Mouse (Mus musculus) G1E-ER4 (cell line): ENCODE measurements around the gene Adck2. TPM values are rescaled to one million over a fixed set of nuclear protein-coding genes. Genes with fewer than 3 reads are reported as not detected.

Source experiments
- GATA1 ChIP-seq: IDR thresholded peaks from one replicate; pipeline ENCODE4 v1.8.0; 2012; ENCODE audit warnings: low read length, inconsistent platforms
- polyA plus RNA-seq: library from polyadenylated mRNA; stranded (reverse); fragments of >175 nt; gene quantifications from 2 replicates; pipeline ENCODE4 v1.2.3, GENCODE M21; 2012

The Adck2 gene
- polyA plus RNA-seq, 1 experiment = 12.2 TPM

DNA sequence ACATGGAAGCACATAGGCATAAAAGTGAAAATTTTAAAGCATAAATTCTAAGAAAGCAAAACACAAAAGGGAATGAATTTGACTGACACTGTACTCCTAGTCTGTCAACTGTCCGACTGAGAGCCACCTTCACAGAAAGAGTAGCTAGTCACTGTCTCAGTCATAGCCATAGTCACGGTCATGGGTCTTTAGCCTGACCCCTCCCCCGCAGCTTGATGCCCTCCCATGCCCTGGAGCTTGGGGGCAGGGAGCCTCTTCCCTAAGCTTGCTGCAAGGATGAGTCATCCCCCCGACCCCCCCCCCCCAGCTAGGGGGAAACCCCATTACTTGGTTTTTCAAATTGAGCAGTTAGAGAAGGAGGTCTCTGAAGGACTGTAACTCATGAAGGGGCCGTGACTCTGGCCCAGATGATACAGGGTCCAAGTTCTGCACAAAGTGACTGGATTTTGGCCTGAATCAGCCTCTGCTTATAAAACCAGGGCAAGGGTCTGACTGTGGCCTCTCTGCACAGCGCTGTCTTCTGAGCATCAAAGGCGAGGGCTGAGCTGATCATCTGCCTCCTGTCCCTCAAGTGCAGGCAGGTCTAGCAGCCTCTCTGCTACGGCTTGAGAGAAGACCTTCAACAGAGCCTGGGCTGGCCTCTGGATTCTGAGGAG is 21.6 kb upstream of the Adck2 start:
- TF ChIP-seq GATA1 = no peak

DNA sequence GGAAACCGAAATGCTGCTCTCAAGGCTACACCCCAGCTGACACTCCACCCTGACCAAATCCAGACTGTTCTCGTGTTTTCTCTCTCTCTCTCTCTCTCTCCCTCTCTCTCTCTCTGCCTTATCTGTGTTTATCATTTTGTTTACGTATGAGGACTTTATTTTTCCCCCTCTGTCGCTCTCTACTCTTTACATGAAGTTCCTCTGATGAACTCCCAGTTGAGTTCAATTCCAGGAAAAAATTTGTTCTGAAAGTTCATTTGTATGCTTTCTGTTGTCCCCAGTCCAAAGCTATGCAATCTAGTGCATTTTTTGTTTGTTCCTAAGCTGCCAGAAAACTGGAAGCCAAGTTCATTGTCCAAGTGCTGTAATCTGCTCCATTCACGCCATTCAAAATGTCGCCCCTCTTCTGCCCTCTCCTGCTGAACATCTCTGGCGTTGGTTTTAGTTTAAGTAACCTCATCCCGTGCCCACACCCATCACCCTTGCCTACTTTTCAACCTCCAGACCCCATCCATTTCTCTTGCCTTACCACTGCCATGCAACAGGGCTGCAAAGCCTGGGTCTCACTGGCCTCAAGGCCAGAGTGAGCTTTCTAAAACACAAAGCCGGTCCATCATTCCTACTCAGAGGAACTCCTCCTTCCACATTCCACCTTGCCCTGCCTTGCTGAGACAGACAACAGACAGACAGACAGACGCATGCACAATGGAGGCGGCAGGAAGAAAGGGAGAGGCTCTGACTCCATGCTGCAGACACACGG is 18.6 kb upstream of the Adck2 start:
- TF ChIP-seq GATA1 = no peak

DNA sequence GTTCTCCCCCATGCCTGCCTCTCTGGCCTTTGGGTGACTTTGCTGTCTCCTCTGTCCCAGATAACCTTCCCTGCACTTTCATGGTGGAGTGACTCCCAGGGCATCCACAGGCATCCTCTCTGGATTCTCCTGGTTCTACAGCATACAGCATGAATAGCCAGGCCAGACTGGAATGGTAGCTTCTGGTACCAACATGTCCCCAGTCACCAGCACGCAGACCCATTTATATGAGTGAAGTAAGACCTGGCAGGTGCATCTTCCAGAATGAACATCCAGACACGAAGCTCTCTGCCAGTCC is 18.1 kb upstream of the Adck2 start:
- no peak for TF ChIP-seq GATA1

DNA sequence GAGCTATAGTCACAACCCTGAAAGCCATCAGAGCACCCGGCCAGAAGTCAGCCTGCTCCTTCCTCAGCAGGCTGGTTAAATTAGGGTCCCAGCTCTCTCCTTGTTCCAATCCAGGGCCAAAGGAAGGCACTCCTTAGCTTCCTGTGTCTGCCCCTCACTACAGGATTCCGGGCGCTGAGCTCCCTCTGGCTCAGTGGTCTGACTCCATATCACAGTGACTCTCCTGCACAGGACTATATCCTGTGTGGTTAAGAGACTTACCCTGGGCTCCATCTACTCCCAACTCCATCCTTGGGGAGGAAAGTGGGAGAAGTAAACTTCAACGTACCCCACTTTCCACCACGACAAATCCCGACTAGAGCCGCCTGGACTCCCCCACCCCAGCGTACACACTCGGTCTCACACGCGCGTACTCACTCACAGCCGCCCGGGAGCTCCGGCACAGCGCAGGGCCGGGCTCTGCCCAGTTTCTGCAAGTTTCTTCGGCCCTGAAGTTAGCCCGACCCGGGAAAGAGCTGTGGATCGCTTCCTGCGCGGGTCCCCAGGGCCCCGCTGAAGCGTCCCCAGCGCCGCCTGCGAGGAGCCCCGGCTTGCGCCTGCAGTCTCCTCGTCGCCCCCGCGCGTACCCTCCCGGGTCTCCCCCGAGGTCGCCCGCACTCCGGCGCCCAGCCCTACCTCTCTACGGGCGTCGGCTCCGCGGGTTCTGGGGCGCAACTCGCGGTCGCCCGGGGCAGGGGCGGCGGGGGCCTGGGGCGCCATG is 16.6 kb upstream of the Adck2 start:
- TF ChIP-seq GATA1 = no peak

DNA sequence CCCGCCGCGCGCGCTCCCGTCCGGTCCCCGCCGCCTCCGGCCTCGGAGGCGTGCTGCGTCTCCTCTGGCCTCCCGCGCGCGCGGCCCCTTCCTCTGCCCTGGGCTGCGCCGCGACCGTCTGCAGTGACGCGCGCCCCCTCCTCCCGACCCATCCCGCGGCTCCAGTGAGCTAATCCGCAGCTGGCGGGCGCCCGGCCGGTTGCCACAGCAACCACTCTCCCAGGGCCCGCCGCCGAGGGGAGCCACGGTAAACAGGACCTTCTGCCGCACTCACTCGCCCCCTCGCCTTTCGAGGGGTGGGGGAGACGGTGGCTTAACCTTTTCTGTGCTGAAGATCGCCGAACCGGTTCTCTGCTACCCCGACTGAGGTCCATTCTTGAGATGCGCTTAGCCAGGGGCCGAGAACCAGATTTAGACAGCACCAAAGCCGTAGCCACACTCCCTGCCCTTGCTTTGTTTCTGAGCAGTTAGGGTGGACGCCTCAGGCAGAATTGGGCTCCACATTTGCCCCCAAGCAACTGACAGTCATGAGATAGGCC is 15.9 kb upstream of the Adck2 start, which contains the start of gene Dennd2a:
Dennd2a (minus strand) TSS at position 145 of the 539 bp plus-strand sequence.
- no peak for TF ChIP-seq GATA1

DNA sequence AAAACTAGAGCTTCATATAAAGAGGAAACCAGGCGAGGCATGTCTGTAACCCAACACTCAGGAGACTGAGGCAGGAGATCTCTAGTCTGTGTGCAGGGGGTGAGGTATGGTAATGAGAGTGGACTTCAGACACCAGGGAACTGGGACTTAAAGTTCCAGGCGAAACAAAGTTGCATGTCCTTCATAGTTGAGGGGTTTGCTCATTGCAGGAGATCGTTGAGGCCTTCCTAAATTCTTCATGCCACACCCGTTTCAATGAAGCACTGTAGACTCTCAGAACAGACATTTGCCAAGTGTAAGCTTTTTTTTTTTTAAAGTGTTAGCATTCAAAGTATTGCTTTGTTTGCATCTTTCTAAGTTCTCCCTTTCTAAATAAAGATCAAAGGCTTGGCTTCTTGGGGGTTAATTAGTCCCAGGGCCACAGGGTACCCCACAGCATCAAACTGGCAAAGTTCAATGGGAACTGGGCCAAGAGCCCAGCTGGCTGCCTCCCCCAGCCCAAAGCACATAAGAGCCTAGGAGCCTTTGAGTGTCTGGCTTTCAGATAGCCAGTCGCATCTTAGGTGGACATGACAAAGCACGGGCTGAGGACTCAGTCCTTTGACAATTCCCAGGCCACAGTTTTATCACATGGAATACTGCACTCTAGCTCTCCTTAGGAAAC is 14.3 kb upstream of the Adck2 start:
- TF ChIP-seq GATA1 = no peak

DNA sequence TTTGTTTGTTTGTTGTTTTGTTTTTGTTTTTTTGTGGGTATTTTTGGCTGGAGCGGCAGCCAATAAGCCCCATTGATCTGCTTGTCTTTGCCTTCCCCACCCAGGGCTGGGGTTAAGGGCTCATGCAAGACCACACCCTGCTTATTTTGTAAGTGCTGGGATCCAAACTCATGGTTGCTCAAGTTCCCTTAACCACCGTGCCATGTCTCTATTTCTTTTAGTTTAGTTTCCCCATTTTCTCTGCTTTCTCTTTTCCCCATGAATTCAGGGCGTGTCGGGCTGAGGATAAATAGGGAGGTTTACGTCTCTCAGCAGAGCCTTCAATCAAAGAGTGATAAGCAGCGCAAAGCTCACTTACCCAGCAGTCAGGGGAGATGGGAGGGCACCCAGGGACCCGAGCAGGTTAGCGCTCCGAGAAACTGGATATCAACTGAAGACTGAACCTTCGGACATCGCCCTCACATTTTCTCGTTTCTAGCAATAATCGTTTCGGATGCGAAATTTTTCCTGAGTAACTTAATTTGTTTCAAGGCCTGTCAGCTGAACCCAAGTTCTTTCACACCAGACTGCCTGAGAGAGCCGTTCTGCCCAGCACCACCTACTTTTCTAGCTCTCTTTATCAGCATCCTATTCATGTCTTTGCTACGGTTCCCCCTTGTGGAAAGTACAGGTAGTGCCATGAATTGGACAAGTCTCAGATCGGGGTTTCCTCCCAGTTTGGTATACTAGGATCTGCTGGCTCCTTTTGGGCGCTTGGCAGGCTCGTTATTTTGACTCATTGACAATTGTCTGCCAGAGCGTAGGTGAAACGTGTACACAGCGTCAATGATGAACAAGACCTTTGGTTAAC is 11.3 kb upstream of the Adck2 start:
- TF ChIP-seq GATA1 = no peak

DNA sequence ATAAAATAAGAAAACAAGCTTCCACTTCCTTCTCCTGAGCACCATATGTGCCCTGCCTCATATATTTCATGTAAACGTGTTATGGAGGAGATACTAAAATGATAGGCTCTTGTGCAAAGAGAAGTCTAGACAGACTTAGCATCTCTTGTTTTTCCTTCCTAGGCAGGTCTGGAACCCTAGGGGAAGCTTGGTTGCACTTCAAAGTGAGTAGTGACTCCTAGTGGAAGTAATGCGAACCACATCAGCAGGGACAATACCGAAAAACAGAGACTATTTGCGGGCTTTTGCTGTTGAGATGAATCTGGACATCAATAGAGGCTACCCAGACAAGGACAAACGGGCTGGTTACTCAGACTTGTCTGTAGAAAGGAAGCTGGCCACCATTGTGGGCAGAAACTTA is 6.1 kb upstream of the Adck2 start:
- no peak for TF ChIP-seq GATA1

DNA sequence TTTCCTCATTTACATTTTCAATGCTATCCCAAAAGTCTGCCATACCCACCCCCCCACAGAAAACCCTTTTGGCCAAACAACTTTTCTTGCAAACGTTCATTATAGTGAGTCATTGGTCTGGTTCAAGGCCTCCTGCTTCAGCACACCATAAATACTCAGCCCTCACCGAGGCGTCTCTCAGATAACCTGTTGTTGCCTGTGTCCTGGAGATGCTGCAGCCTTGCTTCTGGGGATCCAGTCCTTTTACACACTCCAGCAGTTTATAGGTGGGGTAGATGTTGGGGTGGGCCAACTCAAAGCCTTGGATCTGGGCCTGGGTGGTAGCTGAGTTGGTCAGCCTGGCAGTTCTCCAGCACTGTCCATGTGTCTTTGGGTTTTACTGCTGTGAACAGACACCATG is 3.2 kb upstream of the Adck2 start:
- TF ChIP-seq GATA1 = no peak

DNA sequence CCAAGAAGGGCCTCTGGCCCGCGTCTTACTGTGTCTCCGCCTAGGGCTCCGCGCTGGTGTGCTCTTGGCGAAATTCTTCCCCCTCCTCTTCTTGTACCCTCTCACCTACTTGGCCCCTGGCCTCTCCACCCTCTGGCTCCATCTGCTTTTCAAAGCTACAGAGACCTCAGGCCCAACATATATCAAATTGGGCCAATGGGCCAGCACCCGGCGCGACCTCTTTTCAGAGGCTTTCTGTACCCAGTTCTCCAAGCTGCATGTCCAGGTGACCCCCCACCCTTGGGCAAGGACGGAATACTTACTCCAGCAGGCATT is 839 bp downstream of the Adck2 start:
- TF ChIP-seq GATA1 = no peak

DNA sequence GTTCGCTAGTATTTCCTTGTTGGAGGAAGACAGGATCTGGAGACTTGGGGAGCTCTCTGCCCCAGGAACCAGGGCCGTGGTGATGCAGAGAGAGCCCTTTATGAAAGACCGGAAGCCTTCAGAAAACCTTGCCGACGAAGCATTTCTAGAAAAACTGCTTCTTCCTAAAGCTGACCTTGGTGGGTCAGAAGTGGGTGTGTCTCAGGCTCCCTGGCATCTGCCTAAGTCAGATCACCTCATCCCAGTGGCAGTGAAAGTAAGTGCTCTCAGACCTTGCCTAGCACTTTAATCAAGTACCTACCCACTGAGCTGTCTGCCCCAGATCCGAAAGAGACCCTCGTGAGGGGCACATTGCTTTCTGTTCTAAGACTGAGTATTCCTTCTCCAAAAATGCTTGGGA is 1.3 kb downstream of the Adck2 start:
- no peak for TF ChIP-seq GATA1

DNA sequence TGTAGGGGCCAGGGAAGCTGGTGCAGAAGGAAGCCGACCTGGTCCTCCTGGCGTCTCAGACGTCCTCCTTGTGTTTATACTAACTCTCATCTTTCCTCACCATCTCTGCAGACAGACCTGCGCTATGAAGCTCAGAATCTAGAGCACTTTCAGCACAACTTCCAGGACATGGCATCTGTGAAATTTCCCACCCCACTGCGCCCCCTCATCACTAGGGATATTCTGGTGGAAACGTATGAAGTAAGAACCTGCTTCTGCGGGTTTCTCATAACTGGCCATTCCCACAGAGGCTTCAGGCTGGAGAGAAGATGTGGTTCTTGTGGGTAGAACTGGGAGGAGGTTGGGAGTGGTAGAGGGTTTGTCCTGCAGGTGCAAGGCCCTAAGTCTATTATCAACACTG is 5.9 kb downstream of the Adck2 start:
- no peak for TF ChIP-seq GATA1

DNA sequence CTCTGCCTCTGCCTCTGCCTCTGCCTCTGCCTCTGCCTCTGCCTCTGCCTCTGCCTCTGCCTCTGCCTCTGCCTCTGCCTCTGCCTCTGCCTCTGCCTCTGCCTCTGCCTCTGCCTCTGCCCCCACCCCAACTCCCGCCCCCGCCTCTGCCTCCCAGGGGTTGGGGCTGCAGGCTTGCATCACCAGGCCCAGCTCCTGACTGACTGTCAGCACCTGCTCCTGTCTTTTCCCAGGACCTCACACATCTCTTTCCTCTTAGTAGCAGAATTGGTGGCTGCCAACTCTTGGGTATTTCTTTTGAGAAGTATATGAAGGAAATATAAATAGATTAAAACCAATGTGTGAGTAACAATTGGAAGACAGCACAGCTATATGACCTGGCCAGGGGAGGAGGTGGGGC is 6.9 kb downstream of the Adck2 start:
- no peak for TF ChIP-seq GATA1

DNA sequence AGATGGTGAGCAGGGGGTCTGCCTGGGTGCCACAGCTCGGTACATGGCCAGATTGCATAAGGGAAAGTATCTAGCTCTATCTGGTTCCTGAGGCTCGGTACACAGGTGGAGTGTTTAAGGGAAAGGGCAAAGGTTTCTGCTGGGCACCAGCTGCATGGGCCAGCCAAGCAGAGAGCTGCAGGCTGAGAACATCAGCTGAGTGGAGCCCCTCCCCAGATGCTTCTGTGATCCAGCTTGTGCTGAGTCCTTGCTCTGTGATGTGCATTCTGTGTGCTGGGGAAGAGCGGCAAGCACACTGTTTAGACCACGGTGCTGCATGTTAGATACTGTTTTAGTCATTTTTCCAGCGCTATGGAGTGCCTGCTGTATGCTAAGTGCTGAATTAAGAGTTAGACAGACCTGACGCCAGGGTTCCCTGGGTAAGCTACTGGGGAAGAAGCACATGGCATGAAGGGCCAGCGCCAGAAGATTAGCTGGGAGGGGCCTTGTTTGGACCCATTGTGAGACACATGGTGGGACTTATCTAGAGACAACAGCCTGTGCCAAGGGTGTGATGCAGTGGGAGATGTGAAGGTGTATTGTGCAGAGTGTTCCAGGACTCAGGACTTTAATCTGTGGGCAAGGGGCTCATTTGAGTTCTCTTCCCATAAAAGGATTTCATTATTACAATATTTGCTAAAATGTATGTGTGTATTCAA is 7.6 kb downstream of the Adck2 start:
- no peak for TF ChIP-seq GATA1
